Mouse (Mus musculus) gastrocnemius, adult 2 months (tissue): Measurements from ENCODE around the gene Tnfsf12. TPM values are rescaled to one million over a fixed set of nuclear protein-coding genes. Genes with fewer than 3 reads are reported as not detected.

ENCODE experiments used
- DNase-seq: peaks from one replicate; pipeline ENCODE4 v3.0.0; 2022
- H3K27ac ChIP-seq: fragments of 200-600 bp; 2 replicates; pipeline ENCODE4 v1.8.1; 2022; ENCODE audit warnings: mild to moderate bottlenecking
- H3K4me3 ChIP-seq: fragments of 200-600 bp; 2 replicates; pipeline ENCODE4 v1.8.1; 2022; ENCODE audit warnings: mild to moderate bottlenecking, moderate library complexity
- CTCF ChIP-seq: fragments of 200-600 bp; IDR thresholded peaks from 2 replicates; pipeline ENCODE4 v1.8.1; 2022; ENCODE audit warnings: antibody characterized with exemption, mild to moderate bottlenecking, moderate library complexity
- intact Hi-C: fragments of 180-260 bp; cut with DNase I; formaldehyde crosslinking; loops from one replicate; pipeline ENCODE4 v1.15.1; 2025
- total RNA-seq, 2 experiments: library from RNA; stranded (reverse); gene quantifications; 2 replicates each; pipeline ENCODE4 v1.2.3; 2021

Gene Tnfsf12
- total RNA-seq, 2 experiments from 2014 or later, result 6.5 to 10.6 TPM

DNA sequence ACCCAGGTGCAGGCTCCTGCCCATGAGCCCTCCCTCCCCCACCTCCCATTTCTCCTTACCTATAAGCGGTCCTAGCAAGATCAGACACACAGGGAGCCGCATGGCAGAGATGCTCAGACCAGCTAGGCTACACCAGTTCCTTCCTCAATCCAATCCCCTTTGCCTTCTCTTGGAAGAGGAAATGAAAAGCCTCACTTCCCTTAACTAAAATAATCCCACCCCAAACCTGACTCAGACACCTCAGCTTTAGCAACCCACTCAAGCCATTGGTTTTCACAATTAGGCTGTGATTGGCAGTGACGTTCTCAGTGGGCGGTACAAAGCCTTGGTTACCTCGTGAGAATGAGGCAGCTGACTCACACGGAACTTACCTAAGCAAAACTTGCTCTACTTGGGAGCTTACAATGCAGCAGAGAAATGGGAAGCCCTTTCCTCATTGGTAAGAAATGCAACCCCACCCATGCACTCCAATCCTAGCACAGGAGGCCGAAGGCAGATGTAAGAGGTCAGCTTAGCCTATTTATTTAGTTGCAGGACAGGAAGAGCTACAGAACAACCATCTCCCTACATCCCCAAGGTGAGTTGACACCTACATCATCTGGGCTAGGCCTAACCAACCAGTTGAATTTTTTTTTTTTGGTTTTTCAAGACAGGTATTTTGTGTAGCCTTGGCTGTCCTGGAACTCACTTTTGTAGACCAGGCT is 29.5 kb downstream of the Tnfsf12 start, which contains the start of gene Cd68:
Gene Cd68, minus strand, starts transcription at position 193 of the 704 bp plus-strand sequence.
- Histone ChIP-seq H3K27ac (peak within 1 kb of the TSS; percentile 16; the same call in 1 of the 2 replicates), H3K4me3 (peak within 1 kb of the TSS; percentile 41)
- intact Hi-C loops, result loop anchor here (10.0 kb wide), 1 partner anchor 329 kb away; the partner anchor contains the start of genes Gabarap and Phf23
- TF ChIP-seq CTCF, result no peak
- peak; percentile 61 for DNase-seq

DNA sequence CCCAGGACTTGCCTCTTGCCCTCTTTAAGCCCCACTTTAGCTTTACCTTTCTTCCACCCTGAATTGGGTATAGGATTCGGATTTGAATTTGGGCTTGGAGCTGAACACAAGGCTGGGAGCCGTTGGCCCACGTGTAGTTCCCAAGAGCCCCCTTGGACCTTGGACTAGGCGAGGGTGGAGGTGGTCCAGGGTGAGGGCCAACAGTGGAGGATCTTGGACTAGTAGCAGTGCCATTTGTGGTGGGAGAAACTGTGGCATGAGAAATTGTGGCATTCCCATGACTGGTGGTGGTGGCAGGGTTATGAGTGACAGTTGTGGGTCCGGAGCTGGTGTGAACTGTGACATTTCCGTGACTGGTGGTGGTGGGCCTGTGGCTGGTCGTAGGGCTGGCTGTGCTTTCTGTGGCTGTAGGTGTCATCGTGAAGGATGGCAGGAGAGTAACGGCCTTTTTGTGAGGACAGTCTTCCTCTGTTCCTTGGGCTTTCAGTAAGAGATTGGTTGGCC is 30.1 kb downstream of the Tnfsf12 start:
- no peak for TF ChIP-seq CTCF
- no peak for DNase-seq
- intact Hi-C loops, result loop anchor here (10.0 kb wide), 1 partner anchor 329 kb away; the partner anchor contains the start of genes Gabarap and Phf23
- H3K27ac ChIP-seq, result peak overlapping the region; percentile 16; the same call in 1 of the 2 replicates
- peak overlapping the region; percentile 41 for H3K4me3 ChIP-seq

DNA sequence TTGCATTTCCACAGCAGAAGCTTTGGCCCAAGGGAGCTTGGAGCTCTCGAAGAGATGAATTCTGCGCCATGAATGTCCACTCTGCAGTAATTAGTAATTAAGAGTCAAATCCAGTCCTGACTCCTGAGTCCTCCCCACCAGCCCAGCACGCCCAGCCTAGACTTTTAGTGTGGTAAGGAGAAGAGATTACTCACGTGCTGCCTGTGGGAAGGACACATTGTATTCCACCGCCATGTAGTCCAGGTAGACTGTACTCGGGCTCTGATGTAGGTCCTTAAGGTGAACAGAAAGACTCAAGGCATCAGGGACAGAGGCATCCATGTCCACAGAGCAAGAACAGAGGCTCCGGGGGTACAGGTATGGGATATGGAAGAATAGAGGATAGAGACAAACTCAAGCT is 30.8 kb downstream of the Tnfsf12 start:
- no peak for TF ChIP-seq CTCF
- DNase-seq, result no peak
- Histone ChIP-seq H3K27ac (peak overlapping the region; percentile 97), H3K4me3 (0 out of 2 replicates have a peak overlapping the region, but pooled peaks have one; percentile 41)
- intact Hi-C loops, result loop anchor here (10.0 kb wide), 1 partner anchor 330 kb away; the partner anchor contains the start of genes Gabarap and Phf23

DNA sequence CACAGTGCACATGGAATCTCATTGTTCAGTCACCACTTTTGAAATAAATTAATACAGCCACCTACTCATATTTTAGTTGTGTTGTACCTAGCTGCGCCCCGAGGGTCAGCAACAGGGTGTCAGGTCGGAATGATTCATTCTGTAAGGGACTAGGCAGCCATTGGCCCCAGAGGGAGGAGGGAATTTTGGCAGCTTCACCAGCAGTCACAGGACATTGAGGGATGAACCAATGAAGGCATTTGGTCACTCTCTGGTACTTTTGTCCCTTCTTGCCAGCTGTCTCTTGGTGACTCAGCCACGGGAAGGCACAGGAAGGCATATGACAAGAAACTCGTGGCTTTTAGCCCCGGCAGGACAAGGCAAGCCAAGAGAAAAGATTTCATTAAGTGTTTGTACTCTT is 31.9 kb downstream of the Tnfsf12 start:
- H3K4me3 ChIP-seq, result no peak overlapping the region; the same call in 1 of the 2 replicates
- DNase-seq, result peak; percentile 34
- no peak for TF ChIP-seq CTCF
- peak overlapping the region; percentile 97 for H3K27ac ChIP-seq
- intact Hi-C loops, result loop anchor here (2.0 to 10.0 kb wide), 2 partner anchors 83 to 331 kb away; partner anchors contain the start of genes Gabarap, Phf23, Trp53 and Wrap53

DNA sequence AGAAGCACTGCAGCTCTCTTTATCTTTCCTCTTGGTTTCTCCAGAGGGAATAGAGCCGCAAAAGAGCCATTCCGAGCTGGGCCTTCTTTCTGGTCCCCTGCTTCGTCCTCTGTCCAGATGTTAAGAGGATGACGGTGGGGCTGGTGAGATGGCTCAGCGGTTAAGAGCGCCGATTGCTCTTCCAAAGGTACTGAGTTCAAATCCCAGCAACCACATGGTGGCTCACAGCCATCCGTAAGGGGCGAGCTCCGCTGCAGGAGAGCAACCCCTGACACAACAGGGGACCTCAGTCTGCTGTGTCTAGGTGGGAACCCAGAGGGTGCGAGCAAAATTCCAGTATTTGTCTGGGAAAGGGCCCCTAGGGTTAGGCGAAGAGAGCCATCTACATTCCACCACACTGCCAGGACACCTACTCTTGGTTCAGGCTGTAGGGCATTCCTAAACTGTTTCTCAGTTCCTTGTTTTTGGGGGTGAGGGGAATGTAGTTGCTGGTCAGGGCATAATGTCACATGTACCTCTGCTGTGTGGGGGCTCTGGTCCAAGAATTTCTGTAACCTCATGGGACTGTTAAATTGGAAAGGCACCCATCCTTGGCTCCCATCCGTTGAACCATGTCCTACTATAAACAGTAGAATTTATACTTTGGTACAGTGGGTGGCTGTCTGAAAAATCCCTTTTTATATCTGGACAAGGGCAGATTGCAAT is 32.5 kb downstream of the Tnfsf12 start:
- TF ChIP-seq CTCF, result no peak
- intact Hi-C loops, result loop anchor here (2.0 to 10.0 kb wide), 2 partner anchors 82 to 332 kb away; partner anchors contain the start of genes Gabarap, Phf23, Trp53 and Wrap53
- peak; percentile 45 for DNase-seq
- peak overlapping the region; percentile 97 for H3K27ac ChIP-seq
- peak overlapping the region; percentile 88 for H3K4me3 ChIP-seq

DNA sequence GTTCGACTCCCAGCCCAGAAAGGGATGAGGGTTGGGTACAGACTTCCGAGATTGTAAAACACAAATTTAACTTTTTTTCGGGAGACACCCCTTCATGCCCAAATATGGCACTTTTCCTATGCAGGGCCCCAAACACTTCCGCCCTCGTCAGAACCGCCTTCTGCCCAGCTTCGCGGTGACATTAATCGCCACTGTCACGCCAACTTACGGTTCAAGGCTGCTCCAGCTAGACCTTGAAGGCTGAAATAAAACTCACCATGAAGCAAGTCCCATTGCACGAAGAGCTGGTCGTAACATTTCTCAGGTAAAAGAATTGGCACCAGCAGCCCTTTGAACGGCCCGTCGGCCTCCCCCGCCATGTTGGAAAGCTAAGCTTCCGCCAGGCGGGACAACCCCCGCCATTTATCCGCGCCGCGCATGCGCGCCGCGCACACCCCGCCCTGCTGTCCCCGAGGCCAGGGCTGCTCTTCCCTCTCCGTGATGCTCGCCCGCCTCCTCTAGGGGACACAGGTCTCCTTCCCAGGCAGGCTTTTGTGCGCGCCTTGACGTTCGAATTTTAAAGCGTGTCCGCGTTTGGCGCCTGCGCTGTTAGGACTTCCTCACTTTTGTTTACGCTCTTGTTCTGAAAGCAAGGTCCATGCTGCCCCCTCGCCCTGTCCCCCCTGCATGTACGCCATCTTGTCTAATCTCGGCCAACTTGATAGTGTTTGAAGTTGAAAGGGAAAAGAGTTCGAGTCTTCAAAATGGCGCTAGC is 33.3 kb downstream of the Tnfsf12 start, which contains the start of gene Mpdu1:
Gene Mpdu1, minus strand, starts transcription at position 430 of the 754 bp plus-strand sequence.
- intact Hi-C loops, result loop anchor here (2.0 to 10.0 kb wide), 2 partner anchors 82 to 332 kb away; partner anchors contain the start of genes Gabarap, Phf23, Trp53 and Wrap53
- peak; percentile 95 for DNase-seq
- Histone ChIP-seq H3K27ac (peak within 1 kb of the TSS; percentile 97), H3K4me3 (peak within 1 kb of the TSS; percentile 88)
- TF ChIP-seq CTCF, result peak; percentile 41

DNA sequence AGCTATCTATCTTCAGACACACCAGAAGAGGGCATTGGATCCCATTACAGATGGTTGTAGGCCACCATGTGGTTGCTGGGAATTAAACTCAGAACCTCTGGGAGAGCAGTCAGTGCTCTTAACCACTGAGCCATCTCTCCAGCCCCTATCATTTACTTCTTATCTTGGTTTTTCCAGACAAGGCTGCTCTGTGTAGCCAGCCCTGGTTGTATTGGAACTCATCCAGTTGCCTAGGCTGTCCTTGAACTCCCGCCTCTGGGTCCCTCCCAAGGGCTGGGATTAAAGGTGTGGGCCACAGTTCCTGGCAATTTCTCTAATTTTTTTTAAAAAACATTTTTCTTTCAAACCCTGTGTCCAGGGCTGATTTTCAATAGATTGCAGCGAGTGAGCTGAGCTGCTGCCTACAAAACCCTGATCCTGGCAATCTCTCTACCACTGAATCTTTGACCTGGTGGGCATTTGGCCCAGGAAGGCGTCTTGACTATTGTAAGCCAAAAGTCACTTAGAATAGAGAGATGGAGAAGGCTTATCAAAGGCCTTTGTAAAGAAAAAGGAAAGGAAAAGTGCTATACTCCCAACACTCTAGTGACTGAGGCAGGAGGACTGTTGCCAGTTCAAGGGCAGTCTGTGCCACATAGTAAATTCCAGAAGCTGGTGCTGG is 34.3 kb downstream of the Tnfsf12 start:
- no peak for TF ChIP-seq CTCF
- intact Hi-C loops, result loop anchor here (10.0 kb wide), 1 partner anchor 333 kb away; the partner anchor contains the start of genes Gabarap and Phf23
- no peak for DNase-seq
- peak overlapping the region; percentile 88 for H3K4me3 ChIP-seq
- peak overlapping the region; percentile 97 for H3K27ac ChIP-seq

DNA sequence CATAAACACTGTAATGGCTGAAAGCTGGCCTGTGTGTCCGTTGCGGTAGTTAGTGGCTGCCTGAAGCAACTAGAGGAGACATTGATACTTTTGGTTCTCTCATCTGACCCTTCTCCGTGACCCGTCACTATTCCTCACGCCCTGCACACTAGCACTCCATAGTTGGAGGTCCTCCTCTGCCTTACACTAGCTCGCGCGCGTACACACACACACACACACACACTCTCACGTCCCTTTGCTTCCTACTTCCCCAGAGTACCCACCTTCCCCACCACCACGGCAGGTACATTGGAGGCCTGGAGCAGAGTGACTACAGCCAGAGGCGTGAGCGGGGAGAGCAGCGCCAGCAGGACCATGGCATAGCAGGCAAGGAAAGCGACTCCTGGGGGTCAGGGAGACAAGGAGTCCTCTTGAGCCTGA is 38.2 kb downstream of the Tnfsf12 start:
- Histone ChIP-seq H3K4me3 (no peak overlapping the region), H3K27ac (no peak overlapping the region)
- DNase-seq, result no peak
- no peak for TF ChIP-seq CTCF
- intact Hi-C loops, result loop anchor here (2.0 kb wide), 1 partner anchor 29 kb away; no protein-coding TSS in a partner anchor

DNA sequence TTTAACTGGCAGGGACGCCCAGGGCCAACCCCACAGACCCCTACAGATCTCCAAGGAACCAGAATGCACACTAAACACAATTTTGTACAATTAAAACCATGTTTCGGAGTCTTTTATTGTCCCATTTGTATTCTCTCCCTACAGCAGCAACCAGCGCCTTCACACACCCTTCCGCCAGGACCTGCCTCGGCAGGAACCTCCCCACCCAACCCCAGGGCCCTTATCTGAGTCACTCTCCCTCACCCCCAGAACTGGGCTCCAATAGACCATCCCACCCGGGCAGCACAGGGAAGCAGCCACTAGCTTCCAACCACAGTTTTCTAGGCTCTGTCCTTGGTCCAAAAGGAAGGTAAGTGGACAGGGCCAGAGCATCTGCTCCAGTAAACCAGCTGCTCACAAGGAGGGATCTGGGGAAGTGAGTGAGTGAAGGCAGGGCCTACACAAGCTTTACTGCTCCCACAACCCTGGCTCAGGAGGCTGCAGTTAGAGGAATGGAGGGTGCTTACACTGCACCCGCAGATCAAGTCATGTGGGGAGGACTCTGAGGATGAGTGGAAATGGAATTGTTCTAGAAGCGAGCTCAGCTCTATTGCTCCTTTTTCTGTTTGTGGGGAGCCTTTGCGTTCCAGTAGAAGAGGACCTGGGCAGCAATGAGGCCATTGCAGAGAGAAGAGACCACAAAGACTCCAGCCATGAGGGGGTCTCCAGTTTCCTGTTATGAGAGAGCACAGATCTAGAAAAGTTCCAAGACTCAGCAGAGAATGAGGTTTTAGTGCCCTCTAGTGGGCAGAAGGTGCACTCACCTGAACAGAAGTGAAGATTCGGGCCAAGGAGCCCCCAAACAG is 38.8 kb downstream of the Tnfsf12 start:
- peak overlapping the region; percentile 38; the same call in 1 of the 2 replicates for H3K27ac ChIP-seq
- intact Hi-C loops, result loop anchor here (2.0 kb wide), 1 partner anchor 28 kb away; no protein-coding TSS in a partner anchor
- TF ChIP-seq CTCF, result peak; percentile 90
- no peak overlapping the region for H3K4me3 ChIP-seq
- peak; percentile 43 for DNase-seq

DNA sequence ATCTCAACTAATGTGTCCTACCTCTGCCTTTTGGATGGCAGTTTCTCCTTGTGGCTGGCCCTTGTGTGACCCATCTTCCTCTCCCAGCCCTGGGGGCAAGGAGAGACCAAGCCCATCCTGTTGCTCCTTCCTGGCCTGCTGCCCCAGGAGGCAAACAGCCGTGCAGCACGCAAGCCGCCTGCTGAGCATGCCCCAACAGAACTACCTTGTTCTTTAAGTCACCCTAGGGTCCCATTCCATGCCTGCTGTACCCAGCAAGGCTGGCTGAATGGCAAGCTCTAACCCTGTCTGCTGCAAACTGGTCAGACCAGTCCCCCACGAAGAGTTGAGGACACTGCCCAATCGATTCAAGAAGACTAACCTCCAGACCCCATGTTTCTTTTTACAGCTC is 39.6 kb downstream of the Tnfsf12 start:
- intact Hi-C loops, result loop anchor here (2.0 kb wide), 1 partner anchor 27 kb away; no protein-coding TSS in a partner anchor
- Histone ChIP-seq H3K4me3 (no peak overlapping the region), H3K27ac (no peak overlapping the region)
- no peak for TF ChIP-seq CTCF
- DNase-seq, result no peak
